Mouse (Mus musculus) MEL (cell line): ENCODE data around the gene Celf2.

Experiments used
- MAX ChIP-seq: IDR thresholded peaks from 2 replicates; pipeline ENCODE4 v1.6.1; 2011; ENCODE audit warnings: low read length, improper control_type of control experiment
- ZNF384 ChIP-seq: IDR thresholded peaks from 2 replicates; pipeline ENCODE4 v1.6.1; 2012; ENCODE audit warnings: low read depth, mild to moderate bottlenecking, inconsistent platforms, low read length, improper control_type of control experiment

GRCm38 (mm10) chr2:6903251-6903763, 606.1 kb downstream of the Celf2 start:
- TF ChIP-seq MAX (no peak), ZNF384 (no peak)
